In genomic region chr5:115493441-115493840, GRCm38 (mm10) we compare ENCODE assay signal across 10 mouse cellular contexts. TPM values are rescaled to one million over a fixed set of nuclear protein-coding genes. Genes with fewer than 3 reads are reported as not detected.
A peak's percentile ranks its signal among the peaks of the same experiment; 100 is the strongest.
DNase-seq lines count a peak whose midpoint lies in the region; ATAC-seq lines count a peak whose summit lies in the region.
"Had no signal": no experiment of that assay in that cellular context is flagged by ENCODE, and none has a peak within 500 bp of the region (broad histone marks: within the 10 kb centered on the region; RNA-seq: fewer than 3 reads in every experiment).

No protein-coding gene starts in this region.

- no peak overlapping the region for H3K9ac ChIP-seq in heart, embryonic 14.5 days (ENCODE audit: low read length)
- no peak overlapping the region for H3K9ac ChIP-seq in neural tube, embryonic 13.5 days
- no peak overlapping the region for H3K9ac ChIP-seq in intestine, embryonic 14.5 days (ENCODE audit: low read length)

- no peak overlapping the region for H3K4me3 ChIP-seq in heart, embryonic 14.5 days (ENCODE audit: control insufficient read depth in 1 of 2, insufficient read depth in 1 of 2, low read depth in 1 of 2, low read length in 2 of 2)
- no peak overlapping the region for H3K4me3 ChIP-seq in neural tube, embryonic 13.5 days
- no peak overlapping the region for H3K4me3 ChIP-seq in intestine, embryonic 14.5 days (ENCODE audit: low read depth, low read length)
- H3K4me3 ChIP-seq: forebrain, embryonic 10.5 days had no signal

- ATAC-seq in heart, embryonic 14.5 days (ENCODE audit: insufficient number of reproducible peaks, insufficient read depth, low FRiP score, low read depth), result no peak
- no peak for ATAC-seq in neural tube, embryonic 13.5 days (ENCODE audit: low read depth)
- ATAC-seq in intestine, embryonic 14.5 days (replicated peaks; ENCODE audit: low FRiP score, low TSS enrichment, low read depth), result no peak

- peaks cover 20 to 24% of the 10 kb centered on the region in 2 experiments for H3K4me1 ChIP-seq in heart, embryonic 14.5 days (ENCODE audit: control insufficient read depth in 2 of 2, insufficient read depth in 2 of 2, low read length in 2 of 2)
- H3K4me1 ChIP-seq in neural tube, embryonic 13.5 days (replicated peaks), result peaks cover 23% of the 10 kb centered on the region
- peaks cover 30% of the 10 kb centered on the region for H3K4me1 ChIP-seq in intestine, embryonic 14.5 days (replicated peaks; ENCODE audit: control insufficient read depth, insufficient read depth, low read length)

- no peaks in the 10 kb centered on the region for H3K9me3 ChIP-seq in heart, embryonic 14.5 days (ENCODE audit: control insufficient read depth, low read length)
- H3K9me3 ChIP-seq in neural tube, embryonic 13.5 days, result no peaks in the 10 kb centered on the region
- H3K9me3 ChIP-seq in intestine, embryonic 14.5 days (ENCODE audit: control insufficient read depth, low read length), result no peaks in the 10 kb centered on the region
- H3K9me3 ChIP-seq: forebrain, embryonic 10.5 days had no signal

- no peaks in the 10 kb centered on the region for H3K27me3 ChIP-seq in heart, embryonic 14.5 days (ENCODE audit: control insufficient read depth, insufficient read depth, low read length)
- H3K27me3 ChIP-seq in neural tube, embryonic 13.5 days, result no peaks in the 10 kb centered on the region
- no peaks in the 10 kb centered on the region for H3K27me3 ChIP-seq in intestine, embryonic 14.5 days (replicated peaks; ENCODE audit: control insufficient read depth, insufficient read depth, low read length)

- H3K27ac ChIP-seq in heart, embryonic 14.5 days (replicated peaks in 1 of 2; ENCODE audit: control insufficient read depth in 1 of 2, insufficient read depth in 1 of 2, low read depth in 2 of 2, low read length in 2 of 2), result peak overlapping the region; percentile 67 to 86
- 0 out of 2 replicates have a peak overlapping the region, but pooled peaks have one; percentile 29 for H3K27ac ChIP-seq in neural tube, embryonic 13.5 days (replicated peaks)
- H3K27ac ChIP-seq in intestine, embryonic 14.5 days (ENCODE audit: low read depth), result peak overlapping the region; percentile 34
- H3K27ac ChIP-seq: forebrain, embryonic 10.5 days had no signal

- no peak for DNase-seq in heart, adult 9 months (ENCODE audit: low spot score in 2 of 2)
- no peak for DNase-seq in neural tube, embryonic 10.5 days (ENCODE audit: extremely low spot score, low spot score)
- no peak for DNase-seq in intestine, embryonic 14.5 days (ENCODE audit: low spot score)
- DNase-seq in right cerebral cortex, postnatal 4 days, result no peak
- DNase-seq in ovary, postnatal 14 days (ENCODE audit: low spot score), result no peak
- DNase-seq: cerebellum, adult 9-11 months had no signal

- no peaks in the 10 kb centered on the region for H3K36me3 ChIP-seq in heart, embryonic 14.5 days (ENCODE audit: control insufficient read depth, insufficient read depth, low read length)
- no peaks in the 10 kb centered on the region for H3K36me3 ChIP-seq in neural tube, embryonic 13.5 days
- no peaks in the 10 kb centered on the region for H3K36me3 ChIP-seq in intestine, embryonic 14.5 days (ENCODE audit: control insufficient read depth, insufficient read depth, low read length)
- H3K36me3 ChIP-seq: forebrain, embryonic 10.5 days had no signal

- no peak overlapping the region for H3K4me2 ChIP-seq in heart, embryonic 14.5 days (ENCODE audit: low read length)
- H3K4me2 ChIP-seq in neural tube, embryonic 13.5 days, result no peak overlapping the region
- H3K4me2 ChIP-seq in intestine, embryonic 14.5 days (ENCODE audit: low read length), result no peak overlapping the region

- 43% methylated on average over 5 of the region's 5 CpGs for WGBS in heart, embryonic 14.5 days
- 64% methylated on average over 5 of the region's 5 CpGs for WGBS in neural tube, embryonic 13.5 days
- WGBS in intestine, embryonic 14.5 days, result 23% methylated on average over 5 of the region's 5 CpGs

RNA-seq across cellular contexts. Expression of gene Sirt4, which starts 8.9 kb away (rescaled TPM):
- 19.2 and 22.5 TPM in 2 replicates for polyA plus RNA-seq in heart, embryonic 14.5 days (2014; fragmentation: Nextera tagmentation; extraction: Ambion mirVana)
- polyA plus RNA-seq in neural tube, embryonic 13.5 days (2015; fragmentation: Nextera tagmentation; extraction: Ambion mirVana), result 26.8 and 33.0 TPM in 2 replicates
- polyA plus RNA-seq in intestine, embryonic 14.5 days (2014; fragmentation: Nextera tagmentation; extraction: Ambion mirVana), result 15.2 and 21.5 TPM in 2 replicates

RNA-seq across cellular contexts. Expression of gene Pxn, which starts 13.0 kb away (rescaled TPM):
- polyA plus RNA-seq in heart, embryonic 14.5 days (2014; fragmentation: Nextera tagmentation; extraction: Ambion mirVana), result 14.4 and 19.1 TPM in 2 replicates
- polyA plus RNA-seq in neural tube, embryonic 13.5 days (2015; fragmentation: Nextera tagmentation; extraction: Ambion mirVana), result 26.5 and 26.6 TPM in 2 replicates
- 16.8 and 19.3 TPM in 2 replicates for polyA plus RNA-seq in intestine, embryonic 14.5 days (2014; fragmentation: Nextera tagmentation; extraction: Ambion mirVana)

RNA-seq across cellular contexts. Expression of gene Pla2g1b, which starts 27.4 kb away (rescaled TPM):
- polyA plus RNA-seq in heart, embryonic 14.5 days (2014; fragmentation: Nextera tagmentation; extraction: Ambion mirVana), result not detected in 2 replicates
- polyA plus RNA-seq in neural tube, embryonic 13.5 days (2015; fragmentation: Nextera tagmentation; extraction: Ambion mirVana), result 0.95 TPM in 1 of 2 replicates, not detected in the other
- polyA plus RNA-seq in intestine, embryonic 14.5 days (2014; fragmentation: Nextera tagmentation; extraction: Ambion mirVana), result 5.0 and 6.3 TPM in 2 replicates
- polyA plus RNA-seq: forebrain, embryonic 10.5 days; limb, embryonic 11.5 days had no signal
